Comparison of ENCODE assay signal across 17 mouse cellular contexts in genomic region chr12:58960844-58961243, GRCm38 (mm10).
"Had no signal": no experiment of that assay in that cellular context is flagged by ENCODE, and none has a peak within 500 bp of the region (broad histone marks: within the 10 kb centered on the region; RNA-seq: fewer than 3 reads in every experiment).

No protein-coding gene starts in this region.

- H3K4me1 ChIP-seq: midbrain, embryonic 13.5 days; midbrain, embryonic 15.5 days; neural tube, embryonic 13.5 days; neural tube, embryonic 15.5 days had no signal

- H3K9ac ChIP-seq: lung, embryonic 14.5 days; midbrain, embryonic 13.5 days; midbrain, embryonic 15.5 days; neural tube, embryonic 13.5 days; neural tube, embryonic 15.5 days had no signal

- H3K9me3 ChIP-seq: midbrain, embryonic 13.5 days; midbrain, embryonic 15.5 days; neural tube, embryonic 13.5 days; neural tube, embryonic 15.5 days had no signal

- H3K27ac ChIP-seq: midbrain, embryonic 13.5 days; midbrain, embryonic 15.5 days; neural tube, embryonic 13.5 days; neural tube, embryonic 15.5 days had no signal

- H3K4me2 ChIP-seq: lung, embryonic 14.5 days; midbrain, embryonic 11.5 days; midbrain, embryonic 13.5 days; midbrain, embryonic 15.5 days; neural tube, embryonic 13.5 days; neural tube, embryonic 15.5 days had no signal

- H3K4me3 ChIP-seq: midbrain, embryonic 13.5 days; midbrain, embryonic 15.5 days; neural tube, embryonic 13.5 days; neural tube, embryonic 15.5 days had no signal

- H3K27me3 ChIP-seq: midbrain, embryonic 13.5 days; midbrain, embryonic 15.5 days; neural tube, embryonic 13.5 days; neural tube, embryonic 15.5 days had no signal

- ATAC-seq: midbrain, embryonic 13.5 days; midbrain, embryonic 15.5 days had no signal

- DNase-seq: lung, adult 18-20 months; lung, embryonic 14.5 days; lung, postnatal 10 days; lung, postnatal 4 days; retina, postnatal 1 day; right cerebral cortex, adult 18-20 months; right cerebral cortex, postnatal 25 days; right cerebral cortex, postnatal 4 days; spleen, adult 18-20 months; thymus, adult 18-20 months; thymus, postnatal 14 days; thymus, postnatal 36 days had no signal
